8 mouse cellular contexts compared by ENCODE assay signal in genomic region chr6:28134251-28134801, GRCm38 (mm10). TPM values are rescaled to one million over a fixed set of nuclear protein-coding genes. Genes with fewer than 3 reads are reported as not detected.
DNase-seq lines count a peak whose midpoint lies in the region; ATAC-seq and TF ChIP-seq lines count a peak whose summit lies in the region.

No protein-coding gene starts in this region.

- H3K36me3 ChIP-seq in CH12.LX (replicated peaks in 1 of 2; ENCODE audit: control insufficient read depth in 1 of 2, insufficient read depth in 1 of 2, low read length in 1 of 2) = no peaks in the 10 kb centered on the region
- H3K36me3 ChIP-seq in embryonic facial prominence, embryonic 12.5 days = no peaks in the 10 kb centered on the region
- no peaks in the 10 kb centered on the region for H3K36me3 ChIP-seq in neural tube, embryonic 13.5 days

- peak overlapping the region in 2 of 3 experiments; percentile 61 to 63 for H3K4me3 ChIP-seq in CH12.LX (replicated peaks in 1 of 3; ENCODE audit: low read depth in 2 of 3, low read length in 2 of 3, poor library complexity in 1 of 3)
- peak overlapping the region; percentile 56 for H3K4me3 ChIP-seq in embryonic facial prominence, embryonic 12.5 days
- peak overlapping the region; percentile 51 for H3K4me3 ChIP-seq in neural tube, embryonic 13.5 days

- peak overlapping the region; percentile 97 for H3K4me2 ChIP-seq in CH12.LX (ENCODE audit: insufficient read depth, low read depth, poor library complexity, severe bottlenecking)
- H3K4me2 ChIP-seq in embryonic facial prominence, embryonic 12.5 days (replicated peaks) = peak overlapping the region; percentile 99
- peak overlapping the region; percentile 99 for H3K4me2 ChIP-seq in neural tube, embryonic 13.5 days

- peak in 1 of 2 experiments; percentile 47; a peak in 2 of 4 replicates for TF ChIP-seq CTCF in CH12.LX (conservative IDR thresholded peaks at IDR 0.05 in 1 of 2, IDR thresholded peaks at IDR 0.05 in 1 of 2; ENCODE audit: low read depth in 2 of 2, low read length in 2 of 2)

- H3K79me2 ChIP-seq in CH12.LX (replicated peaks; ENCODE audit: control insufficient read depth, extremely low read depth, insufficient read depth, poor library complexity, severe bottlenecking) = no peaks in the 10 kb centered on the region

- no peak for TF ChIP-seq POLR2A in CH12.LX (IDR thresholded peaks at IDR 0.05; ENCODE audit: low read depth, low read length)

- H3K9ac ChIP-seq in CH12.LX (ENCODE audit: insufficient read depth, low read depth) = no peak overlapping the region
- H3K9ac ChIP-seq in embryonic facial prominence, embryonic 12.5 days = no peak overlapping the region
- peak overlapping the region; percentile 68 for H3K9ac ChIP-seq in neural tube, embryonic 13.5 days

- in situ Hi-C loops in CH12.LX (cut with MboI; ENCODE audit: low pct_ligation_motif_present, low pct_unique_long_range_greater_than_20kb, low sequenced_read_pairs) = no loop called here

- TF ChIP-seq RAD21 in CH12.LX (IDR thresholded peaks at IDR 0.05; ENCODE audit: low read depth, low read length) = peak; percentile 10

- no peak for ATAC-seq in embryonic facial prominence, embryonic 12.5 days (ENCODE audit: insufficient number of reproducible peaks, insufficient read depth, low FRiP score, low TSS enrichment)
- ATAC-seq in neural tube, embryonic 13.5 days (ENCODE audit: low read depth) = no peak

- intact Hi-C loops in heart, postnatal 10 days (cut with DNase I) = no loop called here
- intact Hi-C loops in left cerebral cortex, postnatal 36 days (cut with DNase I) = loop anchor here (2.0 kb wide), 1 partner anchor 478 kb away; no protein-coding TSS in a partner anchor

- peaks cover 0 to 16% of the 10 kb centered on the region in 2 experiments; a peak in 2 of 4 replicates for H3K4me1 ChIP-seq in CH12.LX (ENCODE audit: control insufficient read depth in 1 of 2, insufficient read depth in 2 of 2)
- H3K4me1 ChIP-seq in embryonic facial prominence, embryonic 12.5 days = peaks cover 13% of the 10 kb centered on the region; the same call in 1 of the 2 replicates
- H3K4me1 ChIP-seq in neural tube, embryonic 13.5 days (replicated peaks) = peaks cover 33% of the 10 kb centered on the region

- WGBS in embryonic facial prominence, embryonic 12.5 days = 0% methylated on average over 20 of the region's 20 CpGs
- WGBS in neural tube, embryonic 13.5 days = 0% methylated on average over 20 of the region's 20 CpGs

- dilution Hi-C loops in CH12.LX (cut with MboI; ENCODE audit: extremely low pct_ligation_motif_present, extremely low pct_unique_long_range_greater_than_20kb, low sequenced_read_pairs) = no loop called here

- H3K27ac ChIP-seq in CH12.LX (ENCODE audit: insufficient read depth, low read depth) = no peak overlapping the region
- no peak overlapping the region for H3K27ac ChIP-seq in embryonic facial prominence, embryonic 12.5 days
- H3K27ac ChIP-seq in neural tube, embryonic 13.5 days (replicated peaks) = no peak overlapping the region

- TF ChIP-seq EP300 in CH12.LX (IDR thresholded peaks at IDR 0.05; ENCODE audit: low read length) = no peak

- H3K9me3 ChIP-seq in CH12.LX (replicated peaks; ENCODE audit: low read length) = no peaks in the 10 kb centered on the region
- H3K9me3 ChIP-seq in embryonic facial prominence, embryonic 12.5 days = no peaks in the 10 kb centered on the region
- H3K9me3 ChIP-seq in neural tube, embryonic 13.5 days = no peaks in the 10 kb centered on the region

- peak; percentile 83 for DNase-seq in heart, adult 11 months
- no peak for DNase-seq in heart, postnatal 10 days
- peak; percentile 45 for DNase-seq in CH12.LX (ENCODE audit: extremely low read depth)
- peak; percentile 27 for DNase-seq in left cerebral cortex, postnatal 36 days (ENCODE audit: low spot score in 2 of 2)
- DNase-seq in testis, postnatal 10 days (ENCODE audit: low spot score) = no peak
- DNase-seq in adrenal gland, postnatal 10 days = no peak

- H3K27me3 ChIP-seq in CH12.LX (replicated peaks) = no peaks in the 10 kb centered on the region
- peaks cover 65% of the 10 kb centered on the region for H3K27me3 ChIP-seq in embryonic facial prominence, embryonic 12.5 days
- peaks cover 41% of the 10 kb centered on the region for H3K27me3 ChIP-seq in neural tube, embryonic 13.5 days

TF ChIP-seq in CH12.LX, 34 proteins besides CTCF, POLR2A, EP300 and RAD21:
- TF ChIP-seq MAFK (IDR thresholded peaks at IDR 0.05; ENCODE audit: insufficient replicate concordance, low read length) (no peak), SMC3 (IDR thresholded peaks at IDR 0.05; ENCODE audit: low read depth, low read length) (peak; percentile 39), TCF12 (IDR thresholded peaks at IDR 0.05; ENCODE audit: low read depth, low read length) (no peak), MEF2A (IDR thresholded peaks at IDR 0.05; ENCODE audit: borderline replicate concordance, low read depth, low read length) (no peak), MAZ (IDR thresholded peaks at IDR 0.05; ENCODE audit: low read depth, low read length) (peak; percentile 52; the same call in 1 of the 2 replicates), JUND (conservative IDR thresholded peaks at IDR 0.05; ENCODE audit: low read depth, low read length) (no peak), UBTF (IDR thresholded peaks at IDR 0.05; ENCODE audit: low read depth, low read length) (0 out of 2 replicates have a peak, but pooled peaks have one; percentile 19), POLR2AphosphoS2 (IDR thresholded peaks at IDR 0.05; ENCODE audit: low read depth, low read length) (no peak)
TF ChIP-seq in CH12.LX: peak in this region for 3.

RNA-seq across cellular contexts. Expression of gene Grm8, which starts 0.7 kb away (rescaled TPM):
- under 1 TPM in 1 of 2 experiments, not detected in 1; 0.07 TPM for total RNA-seq in heart, postnatal 10 days (2021)
- total RNA-seq in CH12.LX (2012; rRNA removed) (0.08 and 0.25 TPM in 2 replicates), CH12.LX (2014; rRNA removed) (0.70 and 0.72 TPM in 2 replicates)
- polyA plus RNA-seq in CH12.LX (2012; ENCODE audit: insufficient read length, low read depth) = 0.21 and 0.27 TPM in 2 replicates
- 2.0 and 2.6 TPM in 2 replicates for polyA plus RNA-seq in embryonic facial prominence, embryonic 12.5 days (2016; fragmentation: Nextera tagmentation; extraction: Ambion mirVana)
- total RNA-seq in left cerebral cortex, postnatal 36 days (2021) = 10 to 100 TPM; 24.5 to 26.3 TPM
- polyA plus RNA-seq in neural tube, embryonic 13.5 days (2015; fragmentation: Nextera tagmentation; extraction: Ambion mirVana) = 7.0 and 7.7 TPM in 2 replicates
- 1 to 10 TPM in 1 of 2 experiments, under 1 TPM in 1; 0.78 to 1.1 TPM for total RNA-seq in adrenal gland, postnatal 10 days (2021)

Comparison
In these comparisons a context has a peak if more than half of its experiments do, and no peak if none do; other contexts are left out.
1. DNase-seq: peak in heart, adult 11 months (single experiment), CH12.LX (single experiment) and left cerebral cortex, postnatal 36 days (2 of 2); none in heart, postnatal 10 days (0 of 2), testis, postnatal 10 days (single experiment) and adrenal gland, postnatal 10 days (single experiment).
2. RNA of gene Grm8, which starts 0.7 kb away (total RNA-seq): 24.5 to 26.3 TPM in left cerebral cortex, postnatal 36 days; 0.78 to 1.1 TPM in adrenal gland, postnatal 10 days, 0.08 to 0.72 TPM in CH12.LX and 0.07 TPM in heart, postnatal 10 days; every median in the first group is over 10 times any median in the second.
3. Peak in every context shown above with its lines, with median percentiles within 50 percentile points of each other: H3K4me2 ChIP-seq and H3K4me3 ChIP-seq.